Mouse (Mus musculus): Measurements from ENCODE around the gene Fxyd3. TPM values are rescaled to one million over a fixed set of nuclear protein-coding genes. Genes with fewer than 3 reads are reported as not detected.

Gene Fxyd3
- total and polyA plus RNA-seq, 2 experiments from 2014 or later: 1.5 TPM; not detected in 1

- WGBS: 78% methylated on average over 11 of the region's 11 CpGs
- H3K9ac ChIP-seq (replicated peaks; ENCODE audit: low read length): no peak overlapping the region
- no peak overlapping the region for H3K27ac ChIP-seq
- no peaks in the 10 kb centered on the region for H3K36me3 ChIP-seq (ENCODE audit: insufficient read depth, low read length)
- 0 out of 2 replicates have a peak, but pooled peaks have one; percentile 6 for TF ChIP-seq CTCF (IDR thresholded peaks at IDR 0.05; ENCODE audit: low read depth)
- H3K9me3 ChIP-seq (ENCODE audit: low read length): no peaks in the 10 kb centered on the region
- H3K27me3 ChIP-seq (ENCODE audit: insufficient read depth, low read length): no peaks in the 10 kb centered on the region
- DNase-seq (ENCODE audit: low spot score) (peak; percentile 23), ATAC-seq (no peak)
- no peaks in the 10 kb centered on the region for H3K4me1 ChIP-seq (ENCODE audit: insufficient read depth, low read length)
- no peak overlapping the region for H3K4me2 ChIP-seq (ENCODE audit: low read depth, low read length)
- H3K4me3 ChIP-seq (ENCODE audit: low read length): no peak overlapping the region
These were observed 41.0 kb upstream of the Fxyd3 start for GRCm38 (mm10) chr7:31117465-31117864.

GRCm38 (mm10) chr7:31116721-31117145, 40.2 kb upstream of the Fxyd3 start:
- no peaks in the 10 kb centered on the region for H3K4me1 ChIP-seq (ENCODE audit: insufficient read depth, low read length)
- H3K27me3 ChIP-seq (ENCODE audit: insufficient read depth, low read length): no peaks in the 10 kb centered on the region

GRCm38 (mm10) chr7:31115587-31116043, 39.1 kb upstream of the Fxyd3 start:
- no peaks in the 10 kb centered on the region for H3K9me3 ChIP-seq (ENCODE audit: low read length)
- H3K4me3 ChIP-seq (ENCODE audit: low read length): no peak overlapping the region
- no peaks in the 10 kb centered on the region for H3K36me3 ChIP-seq (ENCODE audit: insufficient read depth, low read length)
- H3K9ac ChIP-seq (replicated peaks; ENCODE audit: low read length): no peak overlapping the region
- no peak for DNase-seq (ENCODE audit: low spot score)
- H3K27ac ChIP-seq: no peak overlapping the region
- TF ChIP-seq CTCF (IDR thresholded peaks at IDR 0.05; ENCODE audit: low read depth): no peak
- no peaks in the 10 kb centered on the region for H3K4me1 ChIP-seq (ENCODE audit: insufficient read depth, low read length)
- ATAC-seq: peak; percentile 4; the same call in 1 of the 2 replicates
- 38% methylated on average over 17 of the region's 17 CpGs for WGBS
- no peak overlapping the region for H3K4me2 ChIP-seq (ENCODE audit: low read depth, low read length)
- H3K27me3 ChIP-seq (ENCODE audit: insufficient read depth, low read length): no peaks in the 10 kb centered on the region

More at GRCm38 (mm10) chr7:31116721-31117145, 40.2 kb upstream of the Fxyd3 start:
- TF ChIP-seq CTCF (IDR thresholded peaks at IDR 0.05; ENCODE audit: low read depth): no peak
- WGBS: 47% methylated on average over 13 of the region's 16 CpGs
- H3K36me3 ChIP-seq (ENCODE audit: insufficient read depth, low read length): no peaks in the 10 kb centered on the region
- no peak overlapping the region for H3K27ac ChIP-seq
- H3K9me3 ChIP-seq (ENCODE audit: low read length): no peaks in the 10 kb centered on the region
- no peak overlapping the region for H3K4me2 ChIP-seq (ENCODE audit: low read depth, low read length)
- DNase-seq (ENCODE audit: low spot score) (no peak), ATAC-seq (0 out of 2 replicates have a peak, but pooled peaks have one; percentile 10)
- H3K4me3 ChIP-seq (ENCODE audit: low read length): no peak overlapping the region
- no peak overlapping the region for H3K9ac ChIP-seq (replicated peaks; ENCODE audit: low read length)

- WGBS: 21% methylated on average over 14 of the region's 15 CpGs
- H3K27ac ChIP-seq: no peak within 1 kb of the TSS
- no peaks in the 10 kb centered on the region for H3K9me3 ChIP-seq (ENCODE audit: low read length)
- H3K4me2 ChIP-seq (ENCODE audit: low read depth, low read length): no peak within 1 kb of the TSS
- H3K27me3 ChIP-seq (ENCODE audit: insufficient read depth, low read length): no peaks in the 10 kb centered on the region
- H3K4me3 ChIP-seq (ENCODE audit: low read length): no peak within 1 kb of the TSS
- H3K4me1 ChIP-seq (ENCODE audit: insufficient read depth, low read length): no peaks in the 10 kb centered on the region
- no peak within 1 kb of the TSS for H3K9ac ChIP-seq (replicated peaks; ENCODE audit: low read length)
- no peak for TF ChIP-seq CTCF (IDR thresholded peaks at IDR 0.05; ENCODE audit: low read depth)
- DNase-seq (ENCODE audit: low spot score) (no peak), ATAC-seq (no peak)
- no peaks in the 10 kb centered on the region for H3K36me3 ChIP-seq (ENCODE audit: insufficient read depth, low read length)
These were observed 38.7 kb upstream of the Fxyd3 start, which contains the start of gene Hpn for GRCm38 (mm10) chr7:31115182-31115581. Gene Hpn (minus strand): TSS chr7:31115290.

- H3K27ac ChIP-seq: no peak overlapping the region
These were observed 38.1 kb upstream of the Fxyd3 start for GRCm38 (mm10) chr7:31114646-31115045.

GRCm38 (mm10) chr7:31113800-31114199, 37.3 kb upstream of the Fxyd3 start:
- no peak overlapping the region for H3K4me2 ChIP-seq (ENCODE audit: low read depth, low read length)

More at GRCm38 (mm10) chr7:31114646-31115045, 38.1 kb upstream of the Fxyd3 start:
- no peak for DNase-seq (ENCODE audit: low spot score)
- Histone ChIP-seq H3K27me3 (ENCODE audit: insufficient read depth, low read length) (no peaks in the 10 kb centered on the region), H3K4me3 (ENCODE audit: low read length) (no peak overlapping the region), H3K9ac (replicated peaks; ENCODE audit: low read length) (no peak overlapping the region), H3K9me3 (ENCODE audit: low read length) (no peaks in the 10 kb centered on the region), H3K36me3 (ENCODE audit: insufficient read depth, low read length) (no peaks in the 10 kb centered on the region), H3K4me2 (ENCODE audit: low read depth, low read length) (no peak overlapping the region), H3K4me1 (ENCODE audit: insufficient read depth, low read length) (no peaks in the 10 kb centered on the region)
- ATAC-seq: no peak
- 0 out of 2 replicates have a peak, but pooled peaks have one; percentile 23 for TF ChIP-seq CTCF (IDR thresholded peaks at IDR 0.05; ENCODE audit: low read depth)
- 54% methylated on average over 10 of the region's 10 CpGs for WGBS

GRCm38 (mm10) chr7:31112036-31112435, 35.5 kb upstream of the Fxyd3 start:
- Histone ChIP-seq H3K9me3 (ENCODE audit: low read length) (no peaks in the 10 kb centered on the region), H3K9ac (replicated peaks; ENCODE audit: low read length) (no peak overlapping the region), H3K27me3 (ENCODE audit: insufficient read depth, low read length) (no peaks in the 10 kb centered on the region), H3K4me2 (ENCODE audit: low read depth, low read length) (no peak overlapping the region), H3K4me3 (ENCODE audit: low read length) (no peak overlapping the region), H3K4me1 (ENCODE audit: insufficient read depth, low read length) (no peaks in the 10 kb centered on the region), H3K36me3 (ENCODE audit: insufficient read depth, low read length) (no peaks in the 10 kb centered on the region), H3K27ac (no peak overlapping the region)
- ATAC-seq: no peak
- DNase-seq (ENCODE audit: low spot score): no peak
- TF ChIP-seq CTCF (IDR thresholded peaks at IDR 0.05; ENCODE audit: low read depth): no peak
- 39% methylated on average over 4 of the region's 4 CpGs for WGBS

More at GRCm38 (mm10) chr7:31113800-31114199, 37.3 kb upstream of the Fxyd3 start:
- no peak for TF ChIP-seq CTCF (IDR thresholded peaks at IDR 0.05; ENCODE audit: low read depth)
- DNase-seq (ENCODE audit: low spot score): no peak
- Histone ChIP-seq H3K27me3 (ENCODE audit: insufficient read depth, low read length) (no peaks in the 10 kb centered on the region), H3K9ac (replicated peaks; ENCODE audit: low read length) (no peak overlapping the region), H3K4me1 (ENCODE audit: insufficient read depth, low read length) (no peaks in the 10 kb centered on the region), H3K9me3 (ENCODE audit: low read length) (no peaks in the 10 kb centered on the region), H3K4me3 (ENCODE audit: low read length) (no peak overlapping the region), H3K27ac (no peak overlapping the region), H3K36me3 (ENCODE audit: insufficient read depth, low read length) (no peaks in the 10 kb centered on the region)
- ATAC-seq: no peak
- 84% methylated on average over 6 of the region's 6 CpGs for WGBS

All from hindbrain, postnatal 0 days (tissue).